Mouse (Mus musculus) megakaryocyte, adult 5-6 weeks (primary cell): ENCODE measurements around the gene Was. TPM values are rescaled to one million over a fixed set of nuclear protein-coding genes. Genes with fewer than 3 reads are reported as not detected.
"Not testable (repeated sequence)": the region's sequence is repeated elsewhere in the genome, so short reads cannot be mapped to it uniquely, and the experiment has no call there.

Source experiments
- ATAC-seq: 2 replicates; pipeline ENCODE4 v1.8.0; 2016; ENCODE audit warnings: mild to moderate bottlenecking, inconsistent platforms; ENCODE audit not compliant: poor library complexity, severe bottlenecking
- total RNA-seq, 2 experiments: library from RNA; stranded (forward) in 1 of 2; stranded (reverse) in 1 of 2; fragments of 153-499, 151-499 nt in 1 of 2; fragments of 221-1000, 200-1000 nt in 1 of 2; gene quantifications; 2 replicates each; pipeline versions ENCODE4 v1.2.3 to v1.2.4; 2015 to 2017

Was gene
- total RNA-seq, 2 experiments from 2014 or later = 116 to 145 TPM

GRCm38 (mm10) chrX:8075104-8075503 is 15.2 kb downstream of the Was start:
- no peak for ATAC-seq

GRCm38 (mm10) chrX:8074430-8075014 is 15.8 kb downstream of the Was start, which contains the start of gene Suv39h1:
Gene Suv39h1, minus strand, starts transcription at chrX:8074760.
- peak; percentile 100 for ATAC-seq

GRCm38 (mm10) chrX:8073881-8074429 is 16.3 kb downstream of the Was start:
- no peak for ATAC-seq

GRCm38 (mm10) chrX:8069166-8069565 is 21.1 kb downstream of the Was start:
- ATAC-seq = no peak

GRCm38 (mm10) chrX:8051044-8051781 is 39.1 kb downstream of the Was start:
- not testable (repeated sequence) for ATAC-seq

GRCm38 (mm10) chrX:8033009-8033408 is 57.3 kb downstream of the Was start:
- no peak for ATAC-seq

Other genes with a start within 250 kb of the Was start
- gene Otud5, start 249.1 kb downstream of the Was start, total RNA-seq (2015) = 43.2 and 50.6 TPM in 2 replicates
- 70.2 and 73.0 TPM in 2 replicates for gene Otud5, start 249.1 kb downstream of the Was start, total RNA-seq (2017)
- gene Pim2, start 212.2 kb downstream of the Was start, total RNA-seq (2015) = 4.7 and 8.6 TPM in 2 replicates
- gene Pim2, start 212.2 kb downstream of the Was start, total RNA-seq (2017) = 1.1 and 1.4 TPM in 2 replicates
- 6.4 and 9.8 TPM in 2 replicates for gene Slc35a2, start 206.5 kb downstream of the Was start, total RNA-seq (2015)
- 10.9 and 13.5 TPM in 2 replicates for gene Slc35a2, start 206.5 kb downstream of the Was start, total RNA-seq (2017)
- 25.6 and 29.8 TPM in 2 replicates for gene Pqbp1, start 191.2 kb downstream of the Was start, total RNA-seq (2015)
- gene Pqbp1, start 191.2 kb downstream of the Was start, total RNA-seq (2017) = 116 and 123 TPM in 2 replicates
- 75.8 and 85.4 TPM in 2 replicates for gene Timm17b, start 191.1 kb downstream of the Was start, total RNA-seq (2015)
- gene Timm17b, start 191.1 kb downstream of the Was start, total RNA-seq (2017) = 35.8 and 50.0 TPM in 2 replicates
- gene Gm10491, start 182.7 kb downstream of the Was start, total RNA-seq (2015) = not detected in 2 replicates
- not detected in 2 replicates for gene Gm10491, start 182.7 kb downstream of the Was start, total RNA-seq (2017)
- gene Gm10490, start 181.0 kb downstream of the Was start, total RNA-seq (2015) = not detected in 2 replicates
- gene Gm10490, start 181.0 kb downstream of the Was start, total RNA-seq (2017) = not detected in 2 replicates
- gene Pcsk1n, start 170.7 kb downstream of the Was start, total RNA-seq (2015) = not detected in 2 replicates
- gene Pcsk1n, start 170.7 kb downstream of the Was start, total RNA-seq (2017) = not detected in 2 replicates
- not detected in 2 replicates for gene Eras, start 161.9 kb downstream of the Was start, total RNA-seq (2015)
- gene Eras, start 161.9 kb downstream of the Was start, total RNA-seq (2017) = not detected in 2 replicates
- 6.4 and 7.5 TPM in 2 replicates for gene Hdac6, start 142.6 kb downstream of the Was start, total RNA-seq (2015)
- 8.0 and 9.3 TPM in 2 replicates for gene Hdac6, start 142.6 kb downstream of the Was start, total RNA-seq (2017)
- gene Gata1, start 112.4 kb downstream of the Was start, total RNA-seq (2015) = 5.8 and 7.1 TPM in 2 replicates
- gene Gata1, start 112.4 kb downstream of the Was start, total RNA-seq (2017) = 5.6 and 7.6 TPM in 2 replicates
- not detected in 2 replicates for gene Glod5, start 72.0 kb downstream of the Was start, total RNA-seq (2015)
- not detected in 2 replicates for gene Glod5, start 72.0 kb downstream of the Was start, total RNA-seq (2017)
- 37.8 and 43.6 TPM in 2 replicates for gene Suv39h1, start 15.7 kb downstream of the Was start, total RNA-seq (2015)
- 50.3 and 53.9 TPM in 2 replicates for gene Suv39h1, start 15.7 kb downstream of the Was start, total RNA-seq (2017)
- gene Wdr13, start 42.4 kb upstream of the Was start, total RNA-seq (2015) = 17.4 and 20.3 TPM in 2 replicates
- 22.2 and 27.9 TPM in 2 replicates for gene Wdr13, start 42.4 kb upstream of the Was start, total RNA-seq (2017)
- gene Rbm3, start 55.4 kb upstream of the Was start, total RNA-seq (2015) = 982 and 1,036 TPM in 2 replicates
- gene Rbm3, start 55.4 kb upstream of the Was start, total RNA-seq (2017) = 1,421 and 1,439 TPM in 2 replicates
- 5.9 and 8.4 TPM in 2 replicates for gene Tbc1d25, start 85.7 kb upstream of the Was start, total RNA-seq (2015)
- gene Tbc1d25, start 85.7 kb upstream of the Was start, total RNA-seq (2017) = 2.0 and 2.9 TPM in 2 replicates
- gene Ebp, start 103.0 kb upstream of the Was start, total RNA-seq (2015) = 56.4 and 70.7 TPM in 2 replicates
- 108 and 125 TPM in 2 replicates for gene Ebp, start 103.0 kb upstream of the Was start, total RNA-seq (2017)
- 0.27 TPM in 1 of 2 replicates, not detected in the other for gene Porcn, start 116.0 kb upstream of the Was start, total RNA-seq (2015)
- gene Porcn, start 116.0 kb upstream of the Was start, total RNA-seq (2017) = 0.22 and 0.41 TPM in 2 replicates
- 16.3 and 17.5 TPM in 2 replicates for gene Ftsj1, start 161.9 kb upstream of the Was start, total RNA-seq (2015)
- 14.2 and 14.4 TPM in 2 replicates for gene Ftsj1, start 161.9 kb upstream of the Was start, total RNA-seq (2017)
- 1.3 and 4.1 TPM in 2 replicates for gene Slc38a5, start 180.6 kb upstream of the Was start, total RNA-seq (2015)
- 2.4 and 3.7 TPM in 2 replicates for gene Slc38a5, start 180.6 kb upstream of the Was start, total RNA-seq (2017)
- not detected in 2 replicates for gene Ssxb10, start 236.9 kb upstream of the Was start, total RNA-seq (2015)
- gene Ssxb10, start 236.9 kb upstream of the Was start, total RNA-seq (2017) = not detected in 2 replicates